Mouse (Mus musculus): ENCODE measurements around the gene Polr3b. TPM values are rescaled to one million over a fixed set of nuclear protein-coding genes. Genes with fewer than 3 reads are reported as not detected.

Gene Polr3b
- polyA plus RNA-seq (2015; fragmentation: Illumina TruSeq; extraction: RNeasy Lipid Tissue Mini Kit (QIAGEN cat#74804); ENCODE audit: low read depth, low replicate concordance), result 8.6 TPM

DNA sequence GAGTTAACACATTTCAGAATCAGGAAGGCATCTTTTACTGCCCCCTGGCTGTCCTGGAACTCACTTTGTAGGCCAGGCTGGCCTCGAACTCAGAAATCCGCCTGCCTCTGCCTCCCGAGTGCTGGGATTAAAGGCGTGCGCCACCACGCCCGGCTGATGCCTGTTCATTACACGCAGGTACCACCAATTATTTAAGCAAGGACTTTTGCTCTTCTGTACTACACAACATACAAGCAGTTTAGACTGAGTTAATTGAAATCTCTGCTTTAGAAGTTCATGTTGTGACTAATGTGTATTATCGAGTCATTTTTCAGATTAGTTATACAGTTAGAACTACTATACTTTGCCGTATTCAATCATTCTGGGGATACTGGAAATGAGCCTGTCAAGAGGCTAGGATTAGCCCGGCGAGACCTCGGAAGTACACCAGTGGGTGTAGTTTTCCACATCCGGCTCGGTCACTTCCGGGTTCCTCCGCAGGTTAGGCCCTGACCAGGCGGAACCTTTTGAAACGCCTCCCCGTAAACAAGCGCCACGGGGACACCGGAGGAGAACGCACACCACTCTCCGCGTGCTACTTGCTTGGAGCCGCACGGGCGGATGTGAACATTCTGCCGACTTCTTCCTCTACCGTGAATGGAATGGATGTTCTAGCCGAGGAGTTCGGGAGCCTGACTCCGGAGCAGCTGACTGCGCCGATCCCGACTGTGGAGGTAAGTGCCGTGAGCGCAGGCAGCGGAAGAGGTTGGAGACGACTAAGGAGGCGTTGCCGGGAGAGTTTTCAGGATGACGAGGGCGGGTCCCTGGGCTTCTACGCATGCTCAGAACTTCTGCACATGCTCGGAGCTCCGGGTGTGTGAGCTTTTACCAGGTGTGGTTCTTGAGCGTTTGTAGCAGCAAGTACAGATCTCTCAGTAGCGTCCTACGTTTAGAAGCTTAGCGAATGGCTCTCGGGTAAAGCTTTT is at the start of gene Polr3b:
Polr3b (plus strand) TSS at position 467 of the 965 bp plus-strand sequence.

DNA sequence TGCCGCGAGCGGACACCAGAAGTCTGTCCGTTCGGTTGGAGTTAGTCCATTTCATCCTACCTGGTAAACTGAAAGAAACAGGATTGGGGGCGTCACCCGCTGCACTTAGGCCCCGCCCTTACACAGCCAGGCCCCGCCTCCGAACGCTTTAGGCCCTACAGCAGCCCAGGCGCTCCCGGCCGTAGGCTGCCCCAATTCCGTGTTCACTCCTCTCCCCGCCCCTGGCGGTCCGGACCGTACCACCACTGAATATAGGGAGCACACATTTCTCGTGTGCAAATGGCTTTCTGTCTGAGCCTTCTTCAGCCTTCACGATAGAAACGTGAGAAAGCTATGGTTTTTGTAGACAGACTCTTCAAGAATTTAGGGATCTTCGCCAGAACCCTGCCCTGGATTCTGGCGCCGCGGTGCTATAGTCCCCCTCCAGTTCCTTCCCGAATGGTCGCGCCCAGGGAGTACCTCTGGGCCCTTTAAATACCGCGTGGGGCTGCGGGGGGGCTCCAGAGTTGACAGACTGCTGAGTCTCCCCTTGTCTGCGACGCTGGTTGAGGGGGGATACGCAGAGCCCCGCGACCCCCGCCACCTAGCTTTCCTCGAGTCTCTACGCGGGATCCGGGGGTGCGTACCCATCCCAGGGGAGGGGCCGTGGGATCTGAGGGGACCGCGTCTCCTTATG is 45.6 kb upstream of the Polr3b start, which contains the start of gene Tcp11l2:
Tcp11l2 (plus strand) TSS at position 232 of the 676 bp plus-strand sequence.

DNA sequence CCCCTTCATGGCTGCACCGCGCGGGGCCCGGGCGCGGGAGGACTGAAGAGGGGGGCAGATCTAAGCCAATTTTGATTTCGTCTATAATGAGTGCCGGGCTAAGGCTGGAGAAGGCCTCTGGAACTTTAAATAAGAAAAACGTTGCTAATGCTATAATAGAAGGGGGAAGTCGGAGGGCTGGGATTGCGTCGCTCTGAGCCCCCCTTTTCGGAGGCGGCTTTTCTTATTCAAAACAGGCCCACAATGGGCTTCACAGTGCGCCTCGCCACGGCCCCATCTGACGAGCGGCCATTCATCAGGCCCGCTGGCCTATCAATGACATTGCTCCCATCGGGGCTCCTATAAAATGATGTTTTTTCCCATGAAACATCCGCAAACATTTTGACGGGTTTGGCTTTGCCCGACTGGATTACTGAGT is 133.7 kb downstream of the Polr3b start, which contains the start of gene Rfx4:
Rfx4 (plus strand) TSS at position 277 of the 418 bp plus-strand sequence.

Other genes with a start within 250 kb of the Polr3b start
- 32.7 TPM for gene Nuak1, start 181.7 kb upstream of the Polr3b start, polyA plus RNA-seq (2015; fragmentation: Illumina TruSeq; extraction: RNeasy Lipid Tissue Mini Kit (QIAGEN cat#74804); ENCODE audit: low read depth, low replicate concordance)
- gene Ckap4, start 88.2 kb upstream of the Polr3b start, polyA plus RNA-seq (2015; fragmentation: Illumina TruSeq; extraction: RNeasy Lipid Tissue Mini Kit (QIAGEN cat#74804); ENCODE audit: low read depth, low replicate concordance), result 18.5 TPM
- gene Tcp11l2, start 45.7 kb upstream of the Polr3b start, polyA plus RNA-seq (2015; fragmentation: Illumina TruSeq; extraction: RNeasy Lipid Tissue Mini Kit (QIAGEN cat#74804); ENCODE audit: low read depth, low replicate concordance), result 23.1 TPM
- 11.3 TPM for gene Rfx4, start 133.8 kb downstream of the Polr3b start, polyA plus RNA-seq (2015; fragmentation: Illumina TruSeq; extraction: RNeasy Lipid Tissue Mini Kit (QIAGEN cat#74804); ENCODE audit: low read depth, low replicate concordance)

Measured in brain, adult 10 weeks (tissue).